Mouse (Mus musculus): Measurements from ENCODE around the gene Nfkbil1.

The Nfkbil1 gene

DNA sequence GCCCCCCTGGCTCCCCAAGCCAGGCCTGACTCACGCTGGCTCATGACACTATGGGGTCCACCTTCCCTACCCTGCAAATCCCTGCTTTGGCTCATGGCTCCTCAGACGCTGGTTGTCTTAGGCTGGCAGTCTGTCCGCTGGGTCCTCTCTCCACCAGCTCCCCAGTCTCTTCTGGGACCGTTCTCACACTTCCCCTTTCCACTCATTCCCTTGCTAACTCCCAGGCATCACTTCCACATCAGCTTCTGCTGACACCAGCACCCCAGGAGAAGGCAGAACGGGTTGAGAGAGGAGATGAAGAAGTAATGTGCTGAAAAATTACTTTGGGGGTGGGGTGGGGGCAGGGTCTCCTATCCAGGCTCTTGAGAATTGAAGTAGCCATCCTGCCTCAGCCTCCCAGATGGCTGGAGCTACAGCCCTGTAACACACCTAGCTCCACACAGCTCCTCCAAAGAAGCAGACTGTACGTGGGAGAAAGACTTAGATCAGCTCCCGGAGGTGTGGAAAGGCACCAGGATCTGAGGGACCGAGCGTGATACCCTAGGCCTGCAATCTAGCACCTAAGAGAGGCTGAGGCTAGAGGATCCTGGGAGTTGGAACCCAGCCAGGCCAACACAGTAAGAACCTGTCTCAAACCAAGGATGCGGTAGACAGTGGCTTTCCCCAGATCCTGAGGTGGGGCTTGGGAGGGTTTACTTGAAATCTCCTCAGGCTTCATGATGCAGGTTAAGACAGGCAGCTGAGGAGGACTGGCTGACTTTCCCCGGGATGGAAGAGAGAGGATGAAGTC lies 63.0 kb downstream of the Nfkbil1 start:
- DNase-seq: no peak

All from kidney, adult 8-10 months (tissue).